Mouse (Mus musculus) MEL-GATA-1-ER (cell line): Measurements from ENCODE around the gene Rpp25l.

ENCODE experiments used
- DNase-seq: peaks from one replicate; pipeline ENCODE4 v3.0.0-alpha.2; 2012; ENCODE audit warnings: low read depth; ENCODE audit errors: extremely low read depth

The Rpp25l gene

DNA sequence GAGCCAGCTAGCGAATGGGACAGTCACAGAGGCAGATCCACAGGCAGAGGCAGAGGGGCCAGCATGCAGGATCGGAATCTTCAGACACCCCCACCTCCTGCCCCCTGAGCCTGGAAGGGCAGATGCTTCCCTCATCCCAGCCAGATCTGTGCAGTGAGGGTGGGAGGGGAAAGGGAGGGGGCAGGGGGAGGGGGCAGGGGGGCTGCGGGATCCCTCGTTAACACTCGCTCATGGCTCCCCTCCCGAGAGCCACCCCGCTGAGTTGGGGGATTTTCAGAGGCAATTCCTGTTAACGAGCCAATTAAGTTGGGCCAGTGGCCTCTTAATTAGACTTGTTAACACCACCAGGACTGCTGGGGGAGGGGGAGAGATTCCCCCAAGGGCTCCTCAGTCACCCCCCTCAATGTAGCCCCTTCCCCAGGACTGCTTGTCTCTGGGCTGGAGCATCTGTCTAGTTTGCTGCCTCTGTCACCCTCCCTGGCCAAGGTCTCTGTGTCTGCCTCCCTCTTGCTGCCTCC, 41.3 kb downstream of the Rpp25l start:
- DNase-seq: no peak

DNA sequence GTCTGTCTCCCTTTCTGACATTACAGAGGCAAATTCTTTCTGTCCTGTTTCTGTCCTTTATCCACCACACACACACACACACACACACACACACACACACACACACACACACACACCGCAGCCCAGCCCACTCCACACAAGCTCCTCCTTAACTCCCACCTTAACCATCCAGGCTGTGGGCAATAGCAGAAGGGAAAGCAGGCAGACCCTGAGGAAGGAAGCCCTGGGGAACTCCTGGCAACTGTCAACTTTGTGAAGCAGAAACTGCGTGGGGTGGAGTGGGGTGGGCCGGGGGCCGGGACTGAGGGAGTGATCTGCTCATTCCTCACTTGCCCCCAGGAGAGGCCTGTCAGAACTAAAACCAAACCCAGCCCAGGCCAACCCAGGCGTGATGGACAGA, 41.8 kb downstream of the Rpp25l start:
- no peak for DNase-seq

DNA sequence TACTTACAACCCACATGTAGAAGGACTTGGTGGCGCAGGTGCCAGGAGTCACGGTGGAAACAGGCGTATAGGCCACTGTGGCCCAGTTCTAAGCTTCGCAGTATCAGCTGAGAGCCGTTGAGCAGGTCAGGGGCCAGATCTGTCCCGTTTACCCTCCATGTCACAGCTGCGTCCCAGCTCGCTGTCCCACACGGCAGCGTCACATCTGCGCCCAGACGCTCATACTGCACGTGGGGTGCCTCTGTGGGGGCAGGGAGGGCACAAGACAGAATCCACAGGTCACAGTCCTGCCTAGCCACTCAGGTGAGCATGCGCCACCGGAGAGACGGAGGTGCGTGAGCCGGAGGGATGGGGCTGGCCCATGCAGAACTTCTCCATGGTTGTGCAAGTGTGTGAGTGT, 42.5 kb downstream of the Rpp25l start:
- DNase-seq: no peak

DNA sequence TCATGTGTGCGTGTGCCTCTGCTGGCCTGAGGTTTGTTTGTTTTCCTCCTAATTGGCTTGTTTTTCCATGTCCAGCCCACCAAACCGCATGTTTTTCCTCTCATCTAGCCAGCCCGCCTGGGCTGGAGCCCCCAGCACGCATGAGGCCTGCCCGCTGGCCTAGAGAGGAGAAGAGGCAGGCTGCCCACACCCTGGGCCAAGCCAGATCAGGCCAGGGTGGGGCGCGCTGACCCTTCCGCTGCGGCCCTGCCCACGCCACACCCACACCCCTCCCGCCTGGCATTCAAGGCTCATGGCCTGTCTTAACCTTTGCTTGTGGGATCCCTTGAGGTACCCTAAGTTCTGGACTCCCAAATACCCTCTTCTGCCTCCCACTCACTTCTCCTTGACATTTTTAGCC, 46.7 kb downstream of the Rpp25l start:
- DNase-seq: no peak

DNA sequence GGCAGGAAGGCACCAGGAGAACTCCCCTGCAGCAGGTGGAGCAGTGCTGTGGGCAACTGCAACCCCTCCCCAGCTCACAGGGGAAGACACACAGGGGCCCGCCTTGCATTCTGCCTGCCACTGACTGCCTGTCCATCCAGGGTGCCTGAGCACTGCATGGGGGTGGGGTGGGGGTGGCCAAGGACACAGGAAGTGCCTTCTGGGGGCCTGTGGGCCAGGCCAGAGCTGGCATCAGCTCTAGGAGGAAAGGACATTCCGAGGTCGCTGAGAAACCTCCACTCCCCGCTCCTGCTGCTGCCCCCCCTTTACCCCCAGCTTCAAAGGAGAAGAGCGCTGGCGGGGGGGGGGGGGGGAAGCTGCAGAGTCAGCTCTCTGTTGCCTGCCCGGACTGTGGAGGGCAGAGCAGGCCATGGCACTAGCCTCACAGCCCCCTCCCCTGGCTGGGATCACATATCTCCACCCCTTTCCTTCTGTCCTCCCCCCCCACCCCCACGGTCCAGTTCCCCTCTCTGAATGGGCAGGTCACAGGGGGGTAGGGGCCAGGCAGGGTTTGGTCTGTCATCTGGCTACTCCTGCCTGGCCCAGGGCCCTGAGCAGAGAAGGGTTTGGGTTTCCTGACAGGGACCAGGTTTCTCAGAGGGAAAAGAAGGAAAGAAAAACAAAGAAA, 48.2 kb downstream of the Rpp25l start:
- DNase-seq: no peak

DNA sequence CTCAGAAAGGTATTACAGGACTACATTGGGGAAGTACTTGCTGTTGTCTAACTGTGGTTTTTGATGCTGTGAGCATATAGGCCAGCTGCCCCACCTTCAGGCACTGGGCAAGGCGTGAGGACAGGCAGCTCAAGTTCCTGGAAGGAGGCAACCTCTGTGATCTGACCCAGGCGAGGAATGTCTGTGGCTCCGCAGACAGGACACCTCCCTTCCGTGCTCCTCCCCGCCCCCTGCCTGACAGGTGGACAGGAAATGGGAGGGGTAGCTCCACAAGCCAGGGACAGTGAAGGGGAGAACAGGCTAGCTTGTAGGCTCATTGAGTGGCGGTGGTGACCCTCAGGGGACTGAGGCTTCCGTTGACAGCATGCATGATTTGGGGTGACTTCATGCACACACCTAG, 48.8 kb downstream of the Rpp25l start:
- DNase-seq: no peak

DNA sequence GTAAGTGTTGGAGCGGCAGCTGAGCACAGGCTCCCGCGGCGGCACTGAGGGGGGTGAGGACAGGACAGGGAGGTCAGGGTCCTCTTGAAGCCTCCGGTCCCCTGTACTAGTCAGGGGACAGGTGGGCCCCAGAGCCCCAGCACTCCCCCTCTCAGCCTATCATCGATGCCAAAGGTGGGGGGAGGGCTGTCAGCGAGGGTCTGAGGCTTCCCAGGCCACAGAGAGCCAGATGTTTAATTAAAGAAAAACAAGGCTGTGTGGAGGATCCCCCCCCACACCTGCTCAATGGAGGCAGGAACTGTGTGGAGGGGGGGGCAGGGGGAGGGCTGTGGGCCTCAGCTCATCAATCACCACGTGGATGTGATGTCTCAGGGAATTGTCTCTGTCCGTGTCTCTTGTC, 49.7 kb downstream of the Rpp25l start:
- no peak for DNase-seq

DNA sequence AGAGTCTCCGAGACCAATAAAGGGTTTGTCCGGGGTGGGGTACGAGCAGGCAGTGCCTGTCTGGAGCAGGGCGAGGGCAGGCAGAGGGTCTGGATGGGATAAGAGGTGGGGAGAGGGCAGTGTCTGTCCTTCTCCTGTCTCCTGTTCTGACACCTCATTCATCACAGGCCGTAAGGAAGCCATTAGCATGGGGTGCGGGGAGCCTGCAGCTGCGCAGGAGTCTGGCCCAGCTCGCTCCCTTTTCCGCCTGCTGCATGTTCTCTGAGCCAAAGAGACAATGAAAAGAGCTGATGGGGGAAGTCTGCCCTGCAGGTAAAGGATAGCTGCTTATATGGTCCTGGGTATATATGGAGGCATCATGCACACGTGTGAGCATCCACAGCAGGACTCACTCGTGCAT, 50.6 kb downstream of the Rpp25l start:
- no peak for DNase-seq
